Mouse (Mus musculus) testis, postnatal 14 days (tissue): ENCODE data around the gene Klhl7.

ENCODE experiments used
- DNase-seq: peaks from one replicate; pipeline ENCODE4 v3.0.0; 2021; ENCODE audit warnings: low spot score

The Klhl7 gene

GRCm38 (mm10) chr5:24172092-24172491 is 71.7 kb downstream of the Klhl7 start:
- DNase-seq = no peak

GRCm38 (mm10) chr5:24181514-24182295 is 81.3 kb downstream of the Klhl7 start:
- no peak for DNase-seq

- no peak for DNase-seq
These were observed 81.9 kb downstream of the Klhl7 start for GRCm38 (mm10) chr5:24182296-24182734.

- no peak for DNase-seq
These were observed 82.7 kb downstream of the Klhl7 start for GRCm38 (mm10) chr5:24183096-24183495.

GRCm38 (mm10) chr5:24184011-24184410 is 83.6 kb downstream of the Klhl7 start:
- no peak for DNase-seq

GRCm38 (mm10) chr5:24188476-24188875 is 88.1 kb downstream of the Klhl7 start:
- no peak for DNase-seq

- no peak for DNase-seq
These were observed 91.4 kb downstream of the Klhl7 start for GRCm38 (mm10) chr5:24191821-24192220.

- no peak for DNase-seq
These were observed 100.6 kb downstream of the Klhl7 start for GRCm38 (mm10) chr5:24201006-24201405.

GRCm38 (mm10) chr5:24202492-24202891 is 102.1 kb downstream of the Klhl7 start:
- DNase-seq = no peak

GRCm38 (mm10) chr5:24203266-24203665 is 102.9 kb downstream of the Klhl7 start:
- no peak for DNase-seq

GRCm38 (mm10) chr5:24207965-24208364 is 107.6 kb downstream of the Klhl7 start:
- no peak for DNase-seq

GRCm38 (mm10) chr5:24208505-24208904 is 108.1 kb downstream of the Klhl7 start:
- DNase-seq = no peak
